12 mouse cellular contexts compared by ENCODE assay signal in genomic region chr1:149202631-149203030, GRCm38 (mm10).
"Had no signal": no experiment of that assay in that cellular context is flagged by ENCODE, and none has a peak within 500 bp of the region (broad histone marks: within the 10 kb centered on the region; RNA-seq: fewer than 3 reads in every experiment).

No protein-coding gene starts in this region.

- DNase-seq: gastrocnemius, adult 2 months; gastrocnemius, postnatal 10 days; gastrocnemius, postnatal 25 days; heart, adult 18-20 months; heart, postnatal 14 days; heart, postnatal 36 days; kidney, adult 11 months; kidney, adult 2 months; kidney, adult 9 months; kidney, postnatal 14 days; kidney, postnatal 36 days; left cerebral cortex, postnatal 4 days had no signal
